Mouse (Mus musculus): ENCODE data around the gene Olfr458.
"Not testable (repeated sequence)": the region's sequence is repeated elsewhere in the genome, so short reads cannot be mapped to it uniquely, and the experiment has no call there.

The Olfr458 gene

DNA sequence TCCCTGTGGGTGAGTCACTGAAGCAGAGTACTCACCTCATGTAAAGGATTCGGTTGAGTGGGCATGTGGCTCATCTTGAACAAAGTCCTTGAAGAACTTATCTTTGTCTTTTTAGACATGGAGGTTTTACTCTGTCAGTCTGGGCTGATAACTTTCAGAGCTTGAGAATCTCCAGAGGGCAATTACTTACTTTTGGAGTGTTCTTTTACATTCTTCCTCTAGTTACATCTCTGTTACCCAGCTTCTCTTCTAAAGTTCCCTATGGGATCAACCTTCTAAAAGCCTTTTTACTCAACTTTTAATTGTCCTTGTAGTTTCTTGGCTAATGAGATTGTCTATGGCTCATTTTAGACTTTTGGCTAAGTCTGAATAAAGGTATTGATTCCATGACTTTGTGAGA, at the start of gene Olfr458:
TSS of gene Olfr458 (minus strand) at position 101 of the 400 bp plus-strand sequence.
- DNase-seq (ENCODE audit: low read depth, low spot score): no peak

DNA sequence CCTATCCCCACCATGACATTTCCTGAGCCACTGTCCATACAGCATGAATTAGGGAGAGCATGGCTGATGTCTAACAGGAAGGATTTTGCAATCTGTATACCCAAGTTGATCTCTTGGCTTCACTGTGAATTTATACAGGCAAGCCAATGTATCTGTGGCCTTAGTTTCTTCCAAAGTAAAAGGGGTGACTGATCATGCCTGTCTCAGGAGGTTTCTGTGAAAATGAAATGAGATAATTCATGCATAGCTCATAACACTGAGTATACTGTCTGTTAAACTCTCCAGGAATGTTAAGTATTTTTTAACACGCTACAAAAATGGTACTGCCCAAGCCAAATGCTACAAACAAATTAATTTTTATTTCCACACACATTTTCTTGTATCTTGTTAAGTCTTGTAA, 48.5 kb upstream of the Olfr458 start:
- DNase-seq (ENCODE audit: low read depth, low spot score): no peak

DNA sequence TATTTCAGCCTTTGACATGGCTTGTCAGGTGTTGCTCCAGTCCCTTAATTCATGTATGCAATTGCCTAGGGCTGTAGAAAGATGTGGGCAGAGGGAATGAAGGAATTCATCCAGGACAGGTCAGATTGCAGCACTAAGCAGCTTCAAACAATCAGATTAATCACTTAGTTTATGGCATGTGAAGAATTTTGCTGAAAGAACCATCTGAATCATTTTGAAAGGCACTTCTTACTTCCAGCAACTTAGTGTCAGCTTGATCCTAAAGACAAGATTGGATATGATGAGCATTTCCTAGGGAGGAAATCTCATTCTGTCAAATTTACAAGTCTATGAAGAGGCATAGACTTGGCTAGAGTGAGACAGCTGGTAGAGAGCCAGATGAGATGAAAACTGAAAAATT, 44.3 kb upstream of the Olfr458 start:
- no peak for DNase-seq (ENCODE audit: low read depth, low spot score)

DNA sequence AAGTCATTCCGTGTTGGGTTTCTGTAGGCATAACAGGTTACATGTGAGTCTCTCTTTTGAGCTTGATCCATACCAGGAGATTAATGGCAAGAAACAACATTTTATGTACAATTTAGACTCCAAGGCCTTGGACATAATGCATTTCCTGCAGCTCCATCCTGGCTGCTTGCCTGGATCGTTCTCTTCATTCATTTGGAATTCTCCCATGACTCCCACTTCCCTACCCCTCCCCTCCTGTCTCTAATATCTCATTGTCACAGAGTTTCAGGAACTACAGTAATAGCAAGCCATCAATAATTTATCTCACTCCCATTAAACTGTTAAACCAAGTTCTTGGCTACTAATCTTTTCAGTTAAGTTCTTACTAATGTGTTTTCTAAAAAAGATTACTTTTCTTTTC, 38.5 kb upstream of the Olfr458 start:
- DNase-seq (ENCODE audit: low read depth, low spot score): no peak

DNA sequence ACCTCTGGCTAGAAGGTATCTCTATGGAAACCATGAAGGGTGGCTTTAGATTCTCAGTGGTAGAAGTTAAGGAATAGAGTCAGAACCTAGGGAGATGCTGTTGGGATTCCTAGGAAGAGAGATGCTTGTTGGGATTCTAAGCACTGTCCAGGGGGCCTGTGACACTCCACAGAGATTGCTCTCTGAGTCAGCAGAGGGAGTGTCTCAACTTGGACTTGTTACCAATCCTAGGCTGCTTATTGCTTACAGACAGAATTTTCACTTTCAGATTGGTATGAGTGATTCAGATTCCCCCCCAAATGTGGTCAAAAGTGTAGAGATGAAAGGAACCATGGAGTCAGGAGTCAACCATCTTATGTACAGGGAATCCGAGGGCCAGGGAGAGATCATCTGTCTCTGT, 24.7 kb upstream of the Olfr458 start:
- DNase-seq (ENCODE audit: low read depth, low spot score): no peak

DNA sequence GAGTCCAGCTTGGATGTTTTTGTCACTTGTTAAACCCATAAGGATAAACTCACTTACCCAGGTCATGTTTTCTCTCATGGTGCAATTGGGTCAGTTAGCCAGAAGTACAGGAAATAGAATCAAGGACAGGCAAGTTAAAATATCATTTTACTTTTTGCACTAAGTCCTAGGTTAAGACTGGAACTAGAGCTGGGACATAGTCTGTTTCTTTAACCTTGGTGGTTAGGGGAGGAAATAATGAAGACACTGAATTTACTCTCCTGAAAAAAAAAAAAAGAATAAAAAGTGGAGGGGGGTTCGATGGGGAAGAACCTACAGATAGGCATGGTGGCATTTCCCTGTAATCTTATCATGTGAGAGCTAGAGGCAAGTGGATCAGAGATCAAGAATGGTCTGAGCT, 22.1 kb upstream of the Olfr458 start, which contains the start of gene Olfr456:
TSS of gene Olfr456 (minus strand) at position 101 of the 400 bp plus-strand sequence.
- no peak for DNase-seq (ENCODE audit: low read depth, low spot score)

DNA sequence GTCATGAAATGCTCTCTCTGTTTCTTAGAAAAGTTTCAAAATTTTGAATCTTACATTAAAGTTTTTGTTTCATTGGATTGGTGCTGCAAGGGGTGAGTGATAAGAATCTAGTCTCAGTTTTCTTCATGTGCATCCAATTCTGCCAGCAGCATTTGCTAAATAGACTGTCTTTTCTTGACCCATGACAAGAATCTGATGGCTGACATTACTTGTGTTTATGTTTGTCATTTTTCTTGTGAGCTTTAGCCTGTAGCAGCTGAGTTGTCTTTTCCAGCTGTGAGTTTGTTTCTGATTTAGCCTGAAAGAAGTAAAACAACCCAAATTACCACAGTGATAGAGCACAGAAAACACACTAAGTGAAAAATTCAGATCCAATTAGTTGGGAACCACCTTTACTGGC, 19.6 kb upstream of the Olfr458 start:
- DNase-seq (ENCODE audit: low read depth, low spot score): no peak

DNA sequence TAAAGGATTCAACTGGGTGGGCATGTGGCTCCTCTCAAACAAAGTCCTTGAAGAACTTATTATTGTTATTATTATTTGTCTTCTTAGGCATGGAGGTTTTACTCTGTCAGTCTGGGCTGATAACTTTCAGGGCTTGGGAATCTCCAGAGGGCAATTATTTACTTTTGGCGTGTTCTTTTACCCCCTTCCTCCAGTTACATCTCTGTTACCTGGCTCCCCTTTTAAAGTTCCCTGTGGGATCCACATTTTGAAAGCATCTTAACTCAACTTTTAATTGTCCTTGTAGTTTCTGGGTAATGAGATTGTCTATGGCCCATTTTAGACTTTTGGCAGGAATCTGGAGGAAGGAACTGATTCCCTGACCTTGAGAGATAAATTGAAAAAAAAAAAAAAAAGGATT, 11.2 kb upstream of the Olfr458 start, which contains the start of gene Olfr457:
TSS of gene Olfr457 (minus strand) at position 101 of the 400 bp plus-strand sequence.
- no peak for DNase-seq (ENCODE audit: low read depth, low spot score)

DNA sequence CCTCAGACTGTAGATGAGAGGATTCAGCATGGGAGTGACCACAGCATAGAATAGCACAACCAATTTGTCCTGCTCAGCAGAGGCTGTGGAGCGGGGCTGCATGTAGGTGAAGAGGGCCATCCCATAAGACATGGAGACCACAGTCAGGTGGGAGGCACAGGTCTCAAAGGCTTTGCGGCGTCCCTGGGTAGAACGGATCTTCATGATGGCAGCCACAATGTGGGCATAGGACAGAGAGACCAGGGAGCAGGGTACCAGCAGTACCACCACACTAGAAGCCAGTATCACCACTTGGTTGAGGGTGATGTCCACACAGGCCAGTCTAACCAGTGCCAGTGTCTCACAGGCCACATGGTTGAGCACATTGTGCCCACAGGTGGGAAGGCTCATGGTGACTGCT, 6.3 kb upstream of the Olfr458 start:
- DNase-seq (ENCODE audit: low read depth, low spot score): not testable (repeated sequence)

- DNase-seq (ENCODE audit: low read depth, low spot score): no peak
These were observed 5.5 kb upstream of the Olfr458 start for GRCm38 (mm10) chr6:42470542-42470941.

DNA sequence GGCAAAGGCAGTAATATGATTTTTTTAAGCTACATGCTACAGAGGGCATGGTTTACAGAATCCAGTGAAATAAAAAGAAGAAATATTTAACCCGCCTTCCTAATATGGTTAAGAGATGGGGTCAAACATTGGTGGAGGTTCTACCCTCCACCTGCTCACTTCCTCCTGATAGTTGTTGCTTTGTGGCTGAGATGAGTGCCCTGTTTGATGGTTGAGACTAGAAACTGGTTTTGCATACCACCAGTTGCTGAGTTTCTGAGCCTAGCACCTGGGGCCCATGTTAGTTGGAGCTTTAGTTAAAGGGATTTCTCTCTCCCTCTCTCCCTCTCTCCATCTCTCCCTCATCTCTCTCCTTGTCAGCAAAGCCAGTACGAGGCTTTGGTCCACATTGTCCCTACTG, 17.6 kb downstream of the Olfr458 start:
- no peak for DNase-seq (ENCODE audit: low read depth, low spot score)

DNA sequence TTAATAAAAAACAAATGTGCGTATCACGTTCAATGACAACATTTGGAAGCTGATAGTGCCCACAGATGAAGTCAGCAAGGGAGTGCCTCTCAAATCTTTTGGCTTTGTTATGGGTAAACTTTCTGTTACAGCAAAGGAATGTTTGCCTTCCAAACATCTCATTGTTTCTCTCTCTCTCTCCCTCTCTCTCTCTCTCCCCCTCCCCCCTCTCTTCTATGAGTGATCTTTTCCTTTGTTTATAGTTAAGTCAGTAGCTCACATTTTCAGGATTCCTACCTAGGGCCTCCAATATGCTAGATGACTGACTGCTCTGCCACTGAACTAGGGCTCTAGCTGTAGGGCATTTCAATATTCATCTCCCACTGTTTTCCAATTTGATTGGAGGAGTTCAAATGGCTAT, 20.5 kb downstream of the Olfr458 start:
- no peak for DNase-seq (ENCODE audit: low read depth, low spot score)

GRCm38 (mm10) chr6:42441395-42441794, 23.6 kb downstream of the Olfr458 start:
- no peak for DNase-seq (ENCODE audit: low read depth, low spot score)

- DNase-seq (ENCODE audit: low read depth, low spot score): no peak
These were observed 29.5 kb downstream of the Olfr458 start for GRCm38 (mm10) chr6:42435490-42435889.

DNA sequence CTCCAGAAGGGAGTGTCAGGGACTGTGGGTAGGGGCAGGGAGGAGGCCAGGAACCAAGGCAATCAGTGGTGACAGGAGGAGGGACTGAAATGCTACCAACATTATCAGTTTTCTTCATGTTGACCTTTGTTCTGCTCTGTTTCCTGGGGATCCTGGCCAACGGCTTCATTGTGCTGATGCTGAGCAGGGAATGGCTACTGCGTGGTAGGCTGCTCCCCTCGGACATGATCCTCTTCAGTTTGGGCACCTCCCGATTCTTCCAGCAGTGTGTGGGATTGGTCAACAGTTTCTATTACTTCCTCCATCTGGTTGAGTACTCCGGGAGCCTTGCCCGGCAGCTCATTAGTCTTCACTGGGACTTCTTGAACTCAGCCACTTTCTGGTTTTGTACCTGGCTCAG, 30.6 kb downstream of the Olfr458 start, which contains the start of gene Tas2r126:
TSS of gene Tas2r126 (plus strand) at position 90 of the 400 bp plus-strand sequence.
- no peak for DNase-seq (ENCODE audit: low read depth, low spot score)

- DNase-seq (ENCODE audit: low read depth, low spot score): no peak
These were observed 31.4 kb downstream of the Olfr458 start for GRCm38 (mm10) chr6:42433554-42433953.

DNA sequence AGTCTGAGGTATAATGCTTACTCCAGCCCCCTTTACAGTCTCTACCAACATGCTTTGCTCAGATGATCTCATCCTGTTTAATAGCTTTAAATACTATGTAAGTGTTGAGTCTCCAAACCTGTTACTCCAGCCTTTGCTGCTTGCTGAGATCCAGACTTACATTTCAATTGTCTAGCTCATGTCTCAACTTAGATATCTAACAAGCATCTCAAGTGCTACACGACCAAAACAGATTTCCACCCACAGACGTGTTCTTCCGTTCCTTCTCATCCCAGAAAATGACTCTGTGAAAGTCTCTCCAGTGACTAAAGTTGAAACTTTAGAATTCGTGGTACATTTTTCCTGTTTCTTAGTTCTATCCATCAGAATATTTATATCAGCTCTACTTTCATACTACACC, 38.7 kb downstream of the Olfr458 start:
- no peak for DNase-seq (ENCODE audit: low read depth, low spot score)

DNA sequence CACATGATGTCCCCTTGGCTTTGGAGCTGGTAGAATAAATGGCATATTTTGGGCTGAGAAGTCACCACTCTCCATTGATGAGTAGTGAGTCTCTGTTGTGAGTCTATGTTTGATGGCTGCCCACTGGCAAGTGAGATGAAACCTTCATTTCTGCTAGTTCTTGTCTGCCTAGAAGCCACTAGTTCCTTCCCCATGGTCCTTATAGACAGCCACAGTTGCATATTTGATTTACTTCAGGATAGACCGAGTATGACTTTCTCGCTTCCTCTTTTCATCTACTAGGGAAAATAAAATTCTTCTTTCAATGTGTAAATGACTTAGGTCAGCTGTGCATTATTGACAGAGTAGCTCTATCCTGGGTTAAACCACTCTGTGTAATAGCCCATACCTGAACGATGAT, 40.5 kb downstream of the Olfr458 start:
- no peak for DNase-seq (ENCODE audit: low read depth, low spot score)

GRCm38 (mm10) chr6:42421439-42421838, 43.6 kb downstream of the Olfr458 start:
- no peak for DNase-seq (ENCODE audit: low read depth, low spot score)

GRCm38 (mm10) chr6:42419443-42419842, 45.6 kb downstream of the Olfr458 start:
- no peak for DNase-seq (ENCODE audit: low read depth, low spot score)
